27 mouse cellular contexts compared by ENCODE assay signal in genomic region chr2:109156131-109156530, GRCm38 (mm10).
DNase-seq lines count a peak whose midpoint lies in the region; ATAC-seq and TF ChIP-seq lines count a peak whose summit lies in the region.
"Had no signal": no experiment of that assay in that cellular context is flagged by ENCODE, and none has a peak within 500 bp of the region (broad histone marks: within the 10 kb centered on the region; RNA-seq: fewer than 3 reads in every experiment).

No protein-coding gene starts in this region.

- no peak for TF ChIP-seq POLR2A in limb, embryonic 14.5 days (IDR thresholded peaks at IDR 0.05; ENCODE audit: borderline replicate concordance, extremely low read depth, insufficient read depth, insufficient read length)

- no peaks in the 10 kb centered on the region for H3K4me1 ChIP-seq in limb, embryonic 14.5 days (ENCODE audit: control insufficient read depth, insufficient read depth, low read length)
- H3K4me1 ChIP-seq in limb, embryonic 10.5 days = no peaks in the 10 kb centered on the region
- H3K4me1 ChIP-seq: embryonic facial prominence, embryonic 12.5 days; forebrain, embryonic 15.5 days; intestine, embryonic 15.5 days had no signal

- H3K36me3 ChIP-seq in limb, embryonic 14.5 days (ENCODE audit: control insufficient read depth, insufficient read depth, low read length) = no peaks in the 10 kb centered on the region
- no peaks in the 10 kb centered on the region for H3K36me3 ChIP-seq in limb, embryonic 10.5 days
- H3K36me3 ChIP-seq: embryonic facial prominence, embryonic 12.5 days; forebrain, embryonic 12.5 days; forebrain, embryonic 15.5 days; hindbrain, embryonic 10.5 days; hindbrain, embryonic 13.5 days; intestine, embryonic 15.5 days had no signal

- no peak overlapping the region for H3K9ac ChIP-seq in limb, embryonic 14.5 days (ENCODE audit: low read depth, low read length, severe bottlenecking)
- H3K9ac ChIP-seq: embryonic facial prominence, embryonic 12.5 days; forebrain, embryonic 12.5 days; forebrain, embryonic 15.5 days; hindbrain, embryonic 13.5 days; intestine, embryonic 15.5 days had no signal

- no peaks in the 10 kb centered on the region for H3K27me3 ChIP-seq in limb, embryonic 14.5 days (ENCODE audit: control insufficient read depth, insufficient read depth, low read length)
- H3K27me3 ChIP-seq in limb, embryonic 10.5 days (ENCODE audit: low read depth, poor library complexity, severe bottlenecking) = no peaks in the 10 kb centered on the region
- H3K27me3 ChIP-seq: embryonic facial prominence, embryonic 12.5 days; forebrain, embryonic 12.5 days; forebrain, embryonic 15.5 days; hindbrain, embryonic 13.5 days; intestine, embryonic 15.5 days had no signal

- H3K27ac ChIP-seq in limb, embryonic 14.5 days (replicated peaks; ENCODE audit: low read depth, low read length) = no peak overlapping the region
- H3K27ac ChIP-seq in limb, embryonic 10.5 days = no peak overlapping the region
- H3K27ac ChIP-seq: embryonic facial prominence, embryonic 12.5 days; forebrain, embryonic 12.5 days; forebrain, embryonic 15.5 days; gastrocnemius, adult 2 months; hindbrain, embryonic 10.5 days; hindbrain, embryonic 13.5 days; intestine, embryonic 15.5 days had no signal

- H3K4me2 ChIP-seq in limb, embryonic 14.5 days (replicated peaks; ENCODE audit: low read depth, low read length, severe bottlenecking) = no peak overlapping the region
- H3K4me2 ChIP-seq: embryonic facial prominence, embryonic 12.5 days; forebrain, embryonic 12.5 days; forebrain, embryonic 15.5 days; heart, embryonic 11.5 days; hindbrain, embryonic 13.5 days; intestine, embryonic 15.5 days had no signal

- no peak overlapping the region for H3K4me3 ChIP-seq in limb, embryonic 14.5 days (replicated peaks; ENCODE audit: low read length)
- no peak overlapping the region for H3K4me3 ChIP-seq in limb, embryonic 10.5 days
- H3K4me3 ChIP-seq: embryonic facial prominence, embryonic 12.5 days; erythroblast, embryonic 14.5 days; forebrain, embryonic 12.5 days; forebrain, embryonic 15.5 days; gastrocnemius, adult 2 months; hindbrain, embryonic 10.5 days; hindbrain, embryonic 13.5 days; intestine, embryonic 15.5 days had no signal

- WGBS in limb, embryonic 14.5 days = 70% methylated on average over 1 of the region's 1 CpGs
- WGBS in limb, embryonic 10.5 days = 88% methylated on average over 1 of the region's 1 CpGs

- H3K9me3 ChIP-seq in limb, embryonic 14.5 days (ENCODE audit: control insufficient read depth, low read length) = no peaks in the 10 kb centered on the region
- no peaks in the 10 kb centered on the region for H3K9me3 ChIP-seq in limb, embryonic 10.5 days (replicated peaks)
- H3K9me3 ChIP-seq: embryonic facial prominence, embryonic 12.5 days; forebrain, embryonic 12.5 days; forebrain, embryonic 15.5 days; hindbrain, embryonic 10.5 days; hindbrain, embryonic 13.5 days; intestine, embryonic 15.5 days had no signal

- ATAC-seq in frontal cortex, adult (ENCODE audit: low TSS enrichment) = peak; percentile 66
- no peak for ATAC-seq in limb, embryonic 14.5 days (ENCODE audit: low FRiP score, low read depth)
- ATAC-seq: activated CD4-positive, CD25-positive, alpha-beta regulatory T cell, adult 4 months; CD4-positive, CD25-positive, alpha-beta regulatory T cell, adult 4 months; forebrain, embryonic 15.5 days; hindbrain, embryonic 16.5 days; intestine, embryonic 15.5 days had no signal

- no peak for DNase-seq in frontal cortex, postnatal 14 days (ENCODE audit: low spot score in 2 of 2)
- DNase-seq in limb, embryonic 14.5 days (ENCODE audit: low spot score) = peak; percentile 4
- no peak for DNase-seq in limb, embryonic 10.5 days (ENCODE audit: low spot score)
- DNase-seq in brain, adult 2 months (ENCODE audit: low read depth, low spot score) = peak; percentile 24
- no peak for DNase-seq in ovary, postnatal 14 days (ENCODE audit: low spot score)
- no peak for DNase-seq in cerebellum, postnatal 10 days
- DNase-seq: adrenal gland, postnatal 10 days; adrenal gland, postnatal 36 days; cerebellum, adult 11-12 months; cerebellum, adult 8-10 months; cerebellum, postnatal 14 days; gastrocnemius, adult 2 months; gastrocnemius, postnatal 14 days; heart, adult 18-20 months; kidney, adult 11 months had no signal

Comparison
In these comparisons a context has a peak if more than half of its experiments do, and no peak if none do; other contexts are left out.
1. DNase-seq: peak in limb, embryonic 14.5 days (single experiment) and brain, adult 2 months (single experiment); none in frontal cortex, postnatal 14 days (0 of 2), limb, embryonic 10.5 days (single experiment), ovary, postnatal 14 days (single experiment) and cerebellum, postnatal 10 days (0 of 2).